Mouse (Mus musculus) heart, postnatal 0 days (tissue): ENCODE results near the gene Prss54. TPM values are rescaled to one million over a fixed set of nuclear protein-coding genes. Genes with fewer than 3 reads are reported as not detected.
A peak's percentile ranks its signal among the peaks of the same experiment; 100 is the strongest.

Source experiments
- ATAC-seq: fragments of 200-750 bp; cut with Nextera tagmentation; 2 replicates; pipeline ENCODE4 v1.8.0; 2017; ENCODE audit warnings: low read depth, moderate number of reproducible peaks, moderate library complexity; ENCODE audit not compliant: insufficient read depth
- DNase-seq: peaks from one replicate; pipeline ENCODE4 v3.0.0-alpha.2; 2016; ENCODE audit warnings: low spot score
- H3K27ac ChIP-seq: fragments of 300-500 bp; sonication (generic); 2 replicates; pipeline ENCODE4 v1.5.1; 2014; ENCODE audit warnings: low read depth, mild to moderate bottlenecking
- H3K27me3 ChIP-seq: fragments of 300-500 bp; sonication (generic); 2 replicates; pipeline ENCODE4 v1.6.1; 2014; ENCODE audit warnings: low read length, mixed read lengths; ENCODE audit not compliant: control insufficient read depth, insufficient read depth
- H3K36me3 ChIP-seq: fragments of 300-500 bp; sonication (generic); replicated peaks from 2 replicates; pipeline ENCODE4 v1.6.1; 2014; ENCODE audit warnings: low read length, mixed read lengths; ENCODE audit not compliant: control insufficient read depth, insufficient read depth
- H3K4me1 ChIP-seq: fragments of 300-500 bp; sonication (generic); 2 replicates; pipeline ENCODE4 v1.6.1; 2014; ENCODE audit warnings: antibody characterized with exemption; ENCODE audit not compliant: control insufficient read depth, insufficient read depth
- H3K4me2 ChIP-seq: fragments of 300-500 bp; sonication (generic); 2 replicates; pipeline ENCODE4 v1.6.1; 2014; ENCODE audit warnings: low read depth, mild to moderate bottlenecking, low read length, moderate library complexity
- H3K4me3 ChIP-seq: fragments of 300-500 bp; sonication (generic); 2 replicates; pipeline ENCODE4 v1.5.1; 2014; ENCODE audit warnings: low read depth, low read length
- H3K9ac ChIP-seq: fragments of 300-500 bp; sonication (generic); replicated peaks from 2 replicates; pipeline ENCODE4 v1.6.1; 2014; ENCODE audit warnings: low read depth, low read length, mixed read lengths
- H3K9me3 ChIP-seq: fragments of 300-500 bp; sonication (generic); replicated peaks from 2 replicates; pipeline ENCODE4 v1.6.1; 2016; ENCODE audit warnings: low read length; ENCODE audit not compliant: control insufficient read depth
- CTCF ChIP-seq: IDR thresholded peaks from 2 replicates; pipeline ENCODE4 v1.5.1; 2016; ENCODE audit warnings: antibody characterized with exemption, control low read depth, low read depth
- EP300 ChIP-seq: IDR thresholded peaks from 2 replicates; pipeline ENCODE4 v1.6.1; 2016; ENCODE audit warnings: antibody characterized with exemption, low read depth
- WGBS: fragments of 180-500 bp; shearing (Covaris S2); extraction: QIAGEN DNeasy Blood & Tissue Kit; methylation state at CpG from one replicate; pipeline ENCODE4 v1.1.7; 2014; 5-methylcytosine and 5-hydroxymethylcytosine counted together
- polyA plus RNA-seq: library from polyadenylated mRNA; unstranded; fragments of >200 nt; fragmentation: Nextera tagmentation; extraction: Ambion mirVana; gene quantifications from 2 replicates; pipeline ENCODE4 v1.2.1, GENCODE M21; 2015
- total RNA-seq: library from RNA; depleted of rRNA; stranded (reverse); fragments of >200 nt; gene quantifications from 2 replicates; pipeline ENCODE4 v1.2.3, GENCODE M21; 2014; ENCODE audit warnings: low replicate concordance; rRNA removed

Gene Prss54
- not detected in 2 replicates for total RNA-seq
- polyA plus RNA-seq = not detected in 2 replicates

DNA sequence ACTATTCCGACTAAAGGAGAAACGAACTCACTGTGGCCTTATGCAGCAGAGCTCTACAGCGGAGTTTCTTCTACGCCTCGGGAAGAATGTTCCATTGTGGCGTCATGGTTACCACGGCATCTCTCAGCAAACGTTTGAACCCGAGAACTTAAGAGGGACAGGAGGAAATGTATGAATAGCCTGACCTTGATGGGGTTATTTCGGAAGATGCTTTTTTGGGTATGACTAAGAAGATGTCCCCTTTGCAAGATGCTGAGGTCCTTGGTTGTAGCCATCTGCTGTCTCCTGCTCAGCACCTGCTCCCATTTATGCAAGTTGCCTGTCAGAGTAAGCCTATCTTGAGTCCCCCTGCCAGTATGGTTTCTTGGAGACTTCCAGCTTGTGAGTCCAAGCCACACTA lies at the start of gene Prss54:
TSS of gene Prss54 (minus strand) at position 101 of the 400 bp plus-strand sequence.
- Histone ChIP-seq H3K4me3 (no peak within 1 kb of the TSS), H3K4me1 (no peaks in the 10 kb centered on the region), H3K27ac (no peak within 1 kb of the TSS), H3K4me2 (no peak within 1 kb of the TSS), H3K9me3 (no peaks in the 10 kb centered on the region), H3K36me3 (no peaks in the 10 kb centered on the region), H3K9ac (no peak within 1 kb of the TSS), H3K27me3 (no peaks in the 10 kb centered on the region)
- TF ChIP-seq CTCF = no peak
- no peak for TF ChIP-seq EP300
- no peak for ATAC-seq
- no peak for DNase-seq
- WGBS = 83% methylated on average over 10 of the region's 10 CpGs

DNA sequence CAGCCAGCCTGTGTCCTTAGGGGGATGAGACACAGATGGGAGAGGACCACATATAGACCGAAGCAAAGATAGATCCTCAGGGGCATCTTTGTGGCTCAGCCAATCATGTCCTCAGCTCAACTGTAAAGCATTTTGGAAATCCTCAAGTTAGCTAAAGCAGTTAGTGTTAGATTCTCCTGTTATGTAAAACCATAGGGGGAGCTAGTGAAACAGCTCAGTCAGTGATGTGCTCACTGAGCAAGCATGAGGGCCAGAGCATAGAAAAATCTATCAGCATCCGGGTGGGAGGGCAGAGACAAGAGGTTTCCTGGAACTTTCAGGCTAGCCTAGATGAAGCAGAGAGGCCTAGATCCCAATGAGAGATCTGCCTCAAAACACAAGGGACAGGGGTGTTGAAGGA lies 48.7 kb upstream of the Prss54 start:
- TF ChIP-seq CTCF = no peak
- no peak for TF ChIP-seq EP300
- no peak overlapping the region for H3K9ac ChIP-seq
- ATAC-seq = no peak
- no peaks in the 10 kb centered on the region for H3K4me1 ChIP-seq
- H3K27ac ChIP-seq = no peak overlapping the region
- DNase-seq = no peak
- no peak overlapping the region for H3K4me3 ChIP-seq
- WGBS = 86% methylated on average over 2 of the region's 2 CpGs
- no peaks in the 10 kb centered on the region for H3K9me3 ChIP-seq
- H3K36me3 ChIP-seq = no peaks in the 10 kb centered on the region
- no peaks in the 10 kb centered on the region for H3K27me3 ChIP-seq
- H3K4me2 ChIP-seq = no peak overlapping the region

DNA sequence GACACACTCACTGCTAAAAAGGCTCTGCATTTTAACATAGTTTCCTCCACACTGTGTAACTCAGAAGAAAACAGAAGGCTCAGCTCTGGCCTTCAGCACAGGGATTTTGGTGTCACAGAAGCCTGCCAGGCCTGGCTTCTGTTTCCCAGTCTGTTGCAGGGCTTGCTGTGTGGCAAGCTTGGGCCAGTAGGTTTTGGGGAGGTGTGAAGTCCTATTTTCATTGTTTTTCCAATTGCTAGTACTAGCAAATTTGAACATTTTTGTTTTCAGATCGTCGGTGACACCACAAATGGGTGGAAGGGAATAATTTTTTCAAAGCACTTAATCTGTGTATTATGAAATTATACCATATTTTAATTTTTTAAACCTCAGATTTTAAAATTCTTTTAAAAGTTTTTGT lies 43.9 kb upstream of the Prss54 start:
- no peak for DNase-seq
- ATAC-seq = no peak
- H3K4me3 ChIP-seq = no peak overlapping the region
- no peaks in the 10 kb centered on the region for H3K4me1 ChIP-seq
- H3K4me2 ChIP-seq = no peak overlapping the region
- H3K9me3 ChIP-seq = no peaks in the 10 kb centered on the region
- H3K27me3 ChIP-seq = no peaks in the 10 kb centered on the region
- no peak overlapping the region for H3K9ac ChIP-seq
- 91% methylated on average over 2 of the region's 2 CpGs for WGBS
- H3K36me3 ChIP-seq = no peaks in the 10 kb centered on the region
- H3K27ac ChIP-seq = no peak overlapping the region
- TF ChIP-seq CTCF = no peak
- TF ChIP-seq EP300 = no peak

DNA sequence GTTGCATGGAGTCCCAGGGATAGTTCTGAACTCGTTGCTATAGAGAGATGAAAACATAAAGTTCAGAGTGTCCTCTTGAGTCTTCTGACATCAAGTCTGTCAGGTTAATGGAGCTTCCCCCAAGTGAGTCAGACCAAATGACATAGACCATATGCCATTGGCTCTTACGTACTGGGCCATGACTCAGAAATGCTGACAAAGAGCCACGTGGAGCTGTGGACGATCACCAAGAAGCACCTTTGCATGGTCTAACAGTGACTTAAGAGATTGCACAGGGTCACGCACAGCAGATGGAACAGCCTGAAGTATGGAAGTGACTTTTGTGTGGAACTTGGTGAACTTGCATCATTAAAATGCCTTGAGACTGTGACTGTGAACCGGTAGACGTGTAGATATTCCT lies 40.2 kb upstream of the Prss54 start:
- H3K4me3 ChIP-seq = no peak overlapping the region

DNA sequence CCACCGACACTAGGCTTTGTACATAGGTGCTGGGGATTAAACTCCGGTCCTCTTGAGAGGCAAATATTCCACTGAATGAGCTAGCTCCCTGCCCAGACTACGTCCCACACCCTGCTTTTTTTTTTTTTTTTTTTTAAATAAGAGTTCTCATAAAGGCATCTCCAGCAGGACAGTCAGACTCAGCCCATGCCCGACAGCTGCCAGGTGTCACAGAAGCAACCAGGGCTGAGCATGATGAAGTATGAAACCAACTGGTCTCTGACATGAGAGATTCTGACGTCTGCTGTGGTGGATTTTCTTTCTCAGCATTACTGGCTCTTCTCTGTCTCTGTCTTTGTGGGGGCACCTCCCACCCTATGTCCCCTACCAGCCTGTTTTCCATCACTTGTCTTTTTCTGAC lies 35.6 kb upstream of the Prss54 start:
- ATAC-seq = no peak
- H3K36me3 ChIP-seq = no peaks in the 10 kb centered on the region
- H3K9me3 ChIP-seq = no peaks in the 10 kb centered on the region
- peak overlapping the region; percentile 33 for H3K4me2 ChIP-seq
- H3K9ac ChIP-seq = no peak overlapping the region
- H3K27me3 ChIP-seq = no peaks in the 10 kb centered on the region
- H3K4me3 ChIP-seq = 0 out of 2 replicates have a peak overlapping the region, but pooled peaks have one; percentile 10
- WGBS = 64% methylated on average over 5 of the region's 5 CpGs
- no peaks in the 10 kb centered on the region for H3K4me1 ChIP-seq
- TF ChIP-seq CTCF (no peak), EP300 (no peak)
- DNase-seq = no peak
- no peak overlapping the region for H3K27ac ChIP-seq

More for the DNA sequence above, 40.2 kb upstream of the Prss54 start:
- WGBS = 82% methylated on average over 7 of the region's 7 CpGs
- no peaks in the 10 kb centered on the region for H3K27me3 ChIP-seq
- no peak overlapping the region for H3K9ac ChIP-seq
- ATAC-seq (no peak), DNase-seq (no peak)
- H3K4me1 ChIP-seq = no peaks in the 10 kb centered on the region
- no peak for TF ChIP-seq CTCF
- TF ChIP-seq EP300 = no peak
- H3K27ac ChIP-seq = no peak overlapping the region
- H3K36me3 ChIP-seq = no peaks in the 10 kb centered on the region
- no peaks in the 10 kb centered on the region for H3K9me3 ChIP-seq
- no peak overlapping the region for H3K4me2 ChIP-seq

DNA sequence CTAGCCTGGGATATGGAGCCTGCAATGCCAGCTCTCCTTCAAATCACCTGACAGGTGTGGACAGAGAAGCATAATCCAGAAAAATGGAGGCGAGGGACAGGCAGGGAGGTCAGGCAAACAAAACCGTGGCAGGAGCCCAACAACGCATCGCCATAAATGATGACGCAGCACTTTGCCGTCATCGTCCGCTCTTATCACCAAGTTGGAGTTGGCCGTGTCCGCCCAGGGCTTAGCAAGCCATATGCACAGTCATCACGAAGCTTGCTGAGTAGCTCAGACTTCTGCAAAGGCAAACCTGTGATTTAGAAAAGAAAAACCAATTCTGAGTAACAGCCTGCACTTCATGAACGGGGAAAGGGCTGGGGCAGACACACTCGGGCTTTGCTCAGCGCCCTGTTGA lies 34.6 kb upstream of the Prss54 start:
- Histone ChIP-seq H3K4me1 (no peaks in the 10 kb centered on the region), H3K4me2 (no peak overlapping the region), H3K27ac (no peak overlapping the region), H3K9ac (no peak overlapping the region), H3K4me3 (no peak overlapping the region), H3K27me3 (no peaks in the 10 kb centered on the region), H3K36me3 (no peaks in the 10 kb centered on the region), H3K9me3 (no peaks in the 10 kb centered on the region)
- no peak for DNase-seq
- 0 out of 2 replicates have a peak, but pooled peaks have one; percentile 20 for ATAC-seq
- TF ChIP-seq CTCF (no peak), EP300 (no peak)
- WGBS = 47% methylated on average over 14 of the region's 14 CpGs
